ENCODE assay signal across 10 mouse cellular contexts in genomic region chr14:18678121-18678836, GRCm38 (mm10).
DNase-seq lines count a peak whose midpoint lies in the region; ATAC-seq lines count a peak whose summit lies in the region.
"Had no signal": no experiment of that assay in that cellular context is flagged by ENCODE, and none has a peak within 500 bp of the region (broad histone marks: within the 10 kb centered on the region; RNA-seq: fewer than 3 reads in every experiment).

No protein-coding gene starts in this region.

- H3K9ac ChIP-seq in kidney, embryonic 14.5 days (ENCODE audit: low read depth, low read length) = no peak overlapping the region
- no peak overlapping the region for H3K9ac ChIP-seq in midbrain, embryonic 11.5 days (ENCODE audit: low read length)
- H3K9ac ChIP-seq: liver, embryonic 14.5 days had no signal

- no peaks in the 10 kb centered on the region for H3K9me3 ChIP-seq in kidney, embryonic 14.5 days (ENCODE audit: control insufficient read depth, low read length)
- no peaks in the 10 kb centered on the region for H3K9me3 ChIP-seq in midbrain, embryonic 11.5 days (ENCODE audit: control insufficient read depth, low read length)
- H3K9me3 ChIP-seq: forebrain, embryonic 10.5 days had no signal

- no peaks in the 10 kb centered on the region for H3K4me1 ChIP-seq in kidney, embryonic 14.5 days (ENCODE audit: control insufficient read depth, insufficient read depth, low read length)
- no peaks in the 10 kb centered on the region for H3K4me1 ChIP-seq in midbrain, embryonic 11.5 days (ENCODE audit: control insufficient read depth, insufficient read depth, low read length)
- H3K4me1 ChIP-seq: forebrain, embryonic 10.5 days had no signal

- no peak overlapping the region for H3K4me2 ChIP-seq in kidney, embryonic 14.5 days (replicated peaks; ENCODE audit: low read depth, low read length)
- H3K4me2 ChIP-seq in midbrain, embryonic 11.5 days = no peak overlapping the region

- H3K4me3 ChIP-seq in kidney, embryonic 14.5 days (ENCODE audit: low read length) = no peak overlapping the region
- no peak overlapping the region for H3K4me3 ChIP-seq in midbrain, embryonic 11.5 days (ENCODE audit: low read depth, low read length)
- H3K4me3 ChIP-seq: forebrain, embryonic 10.5 days had no signal

- H3K36me3 ChIP-seq in kidney, embryonic 14.5 days (ENCODE audit: control insufficient read depth, insufficient read depth, low read length) = no peaks in the 10 kb centered on the region
- H3K36me3 ChIP-seq in midbrain, embryonic 11.5 days (ENCODE audit: control insufficient read depth, insufficient read depth, low read length) = no peaks in the 10 kb centered on the region
- H3K36me3 ChIP-seq: forebrain, embryonic 10.5 days had no signal

- WGBS in kidney, embryonic 14.5 days = 62% methylated on average over 3 of the region's 3 CpGs
- WGBS in midbrain, embryonic 11.5 days = 79% methylated on average over 3 of the region's 3 CpGs

- H3K27ac ChIP-seq in kidney, embryonic 14.5 days (ENCODE audit: low read depth, low read length) = no peak overlapping the region
- no peak overlapping the region for H3K27ac ChIP-seq in midbrain, embryonic 11.5 days (ENCODE audit: low read depth, low read length)
- H3K27ac ChIP-seq: forebrain, embryonic 10.5 days; liver, embryonic 14.5 days had no signal

- ATAC-seq in kidney, embryonic 14.5 days (ENCODE audit: low FRiP score, low TSS enrichment) = no peak
- ATAC-seq in midbrain, embryonic 11.5 days (ENCODE audit: low FRiP score) = no peak

- H3K27me3 ChIP-seq in kidney, embryonic 14.5 days (ENCODE audit: control insufficient read depth, insufficient read depth, low read length) = no peaks in the 10 kb centered on the region
- H3K27me3 ChIP-seq in midbrain, embryonic 11.5 days (ENCODE audit: control insufficient read depth, insufficient read depth, low read length) = no peaks in the 10 kb centered on the region

- peak; percentile 10 for DNase-seq in kidney, adult 9 months
- DNase-seq in adrenal gland, postnatal 10 days = peak; percentile 78
- DNase-seq in heart, adult 18-20 months = peak; percentile 69 to 77
- peak; percentile 51 for DNase-seq in lung, postnatal 36 days
- DNase-seq in midbrain, embryonic 11.5 days (ENCODE audit: low spot score, missing footprints) = no peak
- DNase-seq in spleen, adult 12 weeks (ENCODE audit: low spot score) = no peak
- no peak for DNase-seq in yolk sac, embryonic 10.5 days (ENCODE audit: low spot score)

Comparison
In these comparisons a context has a peak if more than half of its experiments do, and no peak if none do; other contexts are left out.
1. DNase-seq: peak in kidney, adult 9 months (single experiment), adrenal gland, postnatal 10 days (single experiment), heart, adult 18-20 months (2 of 2) and lung, postnatal 36 days (single experiment); none in midbrain, embryonic 11.5 days (single experiment), spleen, adult 12 weeks (single experiment) and yolk sac, embryonic 10.5 days (single experiment).